Mouse (Mus musculus) liver, adult 2 months (tissue): ENCODE data around the gene Olfm2.

ENCODE experiments used
- CTCF ChIP-seq: fragments of 200-500 bp; IDR thresholded peaks from 2 replicates; pipeline ENCODE4 v1.5.1; 2011; ENCODE audit warnings: low read depth, low read length, control low read depth
- POLR2A ChIP-seq: fragments of 200-500 bp; IDR thresholded peaks from 2 replicates; pipeline ENCODE4 v1.6.1; 2011; ENCODE audit warnings: low read length, control low read depth; ENCODE audit not compliant: insufficient read depth; ENCODE audit errors: extremely low read depth

- TF ChIP-seq CTCF (no peak), POLR2A (no peak)
Observed at GRCm38 (mm10) chr9:20751477-20752029, 5.4 kb upstream of the Olfm2 start.
